Mouse (Mus musculus) gastrocnemius, adult 2 months (tissue): ENCODE measurements around the gene Etv6. TPM values are rescaled to one million over a fixed set of nuclear protein-coding genes. Genes with fewer than 3 reads are reported as not detected.

Source experiments
- DNase-seq: peaks from one replicate; pipeline ENCODE4 v3.0.0; 2022
- H3K27ac ChIP-seq: fragments of 200-600 bp; 2 replicates; pipeline ENCODE4 v1.8.1; 2022; ENCODE audit warnings: mild to moderate bottlenecking
- H3K4me3 ChIP-seq: fragments of 200-600 bp; 2 replicates; pipeline ENCODE4 v1.8.1; 2022; ENCODE audit warnings: mild to moderate bottlenecking, moderate library complexity
- CTCF ChIP-seq: fragments of 200-600 bp; IDR thresholded peaks from 2 replicates; pipeline ENCODE4 v1.8.1; 2022; ENCODE audit warnings: antibody characterized with exemption, mild to moderate bottlenecking, moderate library complexity
- intact Hi-C: fragments of 180-260 bp; cut with DNase I; formaldehyde crosslinking; loops from one replicate; pipeline ENCODE4 v1.15.1; 2025
- total RNA-seq, 2 experiments: library from RNA; stranded (reverse); gene quantifications; 2 replicates each; pipeline ENCODE4 v1.2.3; 2021

Etv6 gene
- total RNA-seq, 2 experiments from 2014 or later, result 6.7 to 10.8 TPM

- TF ChIP-seq CTCF, result no peak
- Histone ChIP-seq H3K27ac (no peak overlapping the region), H3K4me3 (no peak overlapping the region)
- intact Hi-C loops, result loop anchor here (5.0 kb wide), 1 partner anchor 46 kb away; the partner anchor contains the start of gene Etv6
- no peak for DNase-seq
Measured at GRCm38 (mm10) chr6:134083428-134083827, 47.9 kb downstream of the Etv6 start.

- no peak overlapping the region for H3K27ac ChIP-seq
- intact Hi-C loops, result no loop called here
- DNase-seq, result no peak
Measured at GRCm38 (mm10) chr6:134086351-134086750, 50.9 kb downstream of the Etv6 start.

GRCm38 (mm10) chr6:134087709-134088108 is 52.2 kb downstream of the Etv6 start:
- Histone ChIP-seq H3K27ac (no peak overlapping the region), H3K4me3 (no peak overlapping the region)
- no peak for TF ChIP-seq CTCF
- no peak for DNase-seq
- intact Hi-C loops, result no loop called here

More at GRCm38 (mm10) chr6:134086351-134086750, 50.9 kb downstream of the Etv6 start:
- H3K4me3 ChIP-seq, result no peak overlapping the region
- no peak for TF ChIP-seq CTCF

- H3K27ac ChIP-seq, result peak overlapping the region; percentile 56
- no peak overlapping the region for H3K4me3 ChIP-seq
- intact Hi-C loops, result no loop called here
- peak; percentile 43 for DNase-seq
- no peak for TF ChIP-seq CTCF
Measured at GRCm38 (mm10) chr6:134089671-134090377, 54.3 kb downstream of the Etv6 start.

- no peak for DNase-seq
- peak overlapping the region; percentile 56 for H3K27ac ChIP-seq
- no peak overlapping the region for H3K4me3 ChIP-seq
- TF ChIP-seq CTCF, result no peak
- intact Hi-C loops, result no loop called here
Measured at GRCm38 (mm10) chr6:134090378-134090692, 54.8 kb downstream of the Etv6 start.

GRCm38 (mm10) chr6:134090875-134091274 is 55.4 kb downstream of the Etv6 start:
- Histone ChIP-seq H3K27ac (peak overlapping the region; percentile 56), H3K4me3 (no peak overlapping the region)
- TF ChIP-seq CTCF, result no peak
- intact Hi-C loops, result no loop called here
- DNase-seq, result no peak

GRCm38 (mm10) chr6:134091398-134091801 is 55.9 kb downstream of the Etv6 start:
- no peak overlapping the region for H3K4me3 ChIP-seq
- no peak for DNase-seq
- intact Hi-C loops, result no loop called here
- peak overlapping the region; percentile 56; the same call in 1 of the 2 replicates for H3K27ac ChIP-seq
- no peak for TF ChIP-seq CTCF

GRCm38 (mm10) chr6:134094066-134094465 is 58.6 kb downstream of the Etv6 start:
- TF ChIP-seq CTCF, result no peak
- DNase-seq, result no peak
- intact Hi-C loops, result no loop called here
- no peak overlapping the region for H3K27ac ChIP-seq
- no peak overlapping the region for H3K4me3 ChIP-seq

- no peak overlapping the region for H3K27ac ChIP-seq
- H3K4me3 ChIP-seq, result no peak overlapping the region
- no peak for DNase-seq
- no peak for TF ChIP-seq CTCF
- intact Hi-C loops, result no loop called here
Measured at GRCm38 (mm10) chr6:134094620-134095019, 59.1 kb downstream of the Etv6 start.

GRCm38 (mm10) chr6:134095582-134095981 is 60.1 kb downstream of the Etv6 start:
- no peak overlapping the region for H3K27ac ChIP-seq
- no peak for DNase-seq
- H3K4me3 ChIP-seq, result no peak overlapping the region
- TF ChIP-seq CTCF, result no peak
- intact Hi-C loops, result no loop called here

GRCm38 (mm10) chr6:134099976-134100743 is 64.7 kb downstream of the Etv6 start:
- no peak for DNase-seq
- intact Hi-C loops, result no loop called here
- no peak for TF ChIP-seq CTCF
- no peak overlapping the region for H3K27ac ChIP-seq
- H3K4me3 ChIP-seq, result no peak overlapping the region

- Histone ChIP-seq H3K4me3 (no peak overlapping the region), H3K27ac (no peak overlapping the region)
- TF ChIP-seq CTCF, result no peak
- intact Hi-C loops, result no loop called here
- DNase-seq, result no peak
Measured at GRCm38 (mm10) chr6:134102396-134102795, 66.9 kb downstream of the Etv6 start.

- no peak for TF ChIP-seq CTCF
- intact Hi-C loops, result no loop called here
- no peak overlapping the region for H3K4me3 ChIP-seq
- DNase-seq, result no peak
- no peak overlapping the region for H3K27ac ChIP-seq
Measured at GRCm38 (mm10) chr6:134103519-134103918, 68.0 kb downstream of the Etv6 start.
